Mouse (Mus musculus) testis, adult 2 months (tissue): ENCODE measurements at regions not wholly inside any gene's neighbourhood (a gene's known extent, or its start where the extent isn't known, plus 50 kb on each side); places are given as distances from the start of the nearest gene placed in this dataset.

Experiments
- CTCF ChIP-seq: fragments of 200-500 bp; IDR thresholded peaks from 2 replicates; pipeline ENCODE4 v1.5.1; 2012; ENCODE audit warnings: low read depth, mild to moderate bottlenecking, inconsistent platforms, low read length, moderate library complexity; ENCODE audit not compliant: control insufficient read depth, insufficient read depth, insufficient replicate concordance
- POLR2A ChIP-seq: fragments of 200-500 bp; IDR thresholded peaks from 2 replicates; pipeline ENCODE4 v1.6.1; 2012; ENCODE audit warnings: low read depth, mild to moderate bottlenecking, inconsistent platforms, low read length, moderate library complexity; ENCODE audit not compliant: control insufficient read depth

GRCm38 (mm10) chr2:64649614-64650013, 375.2 kb downstream of the Grb14 start:
- TF ChIP-seq POLR2A (no peak), CTCF (no peak)
